Mouse (Mus musculus): Measurements from ENCODE around the gene Shprh. TPM values are rescaled to one million over a fixed set of nuclear protein-coding genes. Genes with fewer than 3 reads are reported as not detected.
"Not testable (repeated sequence)": the region's sequence is repeated elsewhere in the genome, so short reads cannot be mapped to it uniquely, and the experiment has no call there.

Shprh gene
- total RNA-seq (2021) = 26.5 and 28.9 TPM in 2 replicates
- long read RNA-seq, partial matches to known transcripts = 4 of 6 reads
- long read RNA-seq, other reads (novel, unspliced or antisense) = 1 of 6 reads

DNA sequence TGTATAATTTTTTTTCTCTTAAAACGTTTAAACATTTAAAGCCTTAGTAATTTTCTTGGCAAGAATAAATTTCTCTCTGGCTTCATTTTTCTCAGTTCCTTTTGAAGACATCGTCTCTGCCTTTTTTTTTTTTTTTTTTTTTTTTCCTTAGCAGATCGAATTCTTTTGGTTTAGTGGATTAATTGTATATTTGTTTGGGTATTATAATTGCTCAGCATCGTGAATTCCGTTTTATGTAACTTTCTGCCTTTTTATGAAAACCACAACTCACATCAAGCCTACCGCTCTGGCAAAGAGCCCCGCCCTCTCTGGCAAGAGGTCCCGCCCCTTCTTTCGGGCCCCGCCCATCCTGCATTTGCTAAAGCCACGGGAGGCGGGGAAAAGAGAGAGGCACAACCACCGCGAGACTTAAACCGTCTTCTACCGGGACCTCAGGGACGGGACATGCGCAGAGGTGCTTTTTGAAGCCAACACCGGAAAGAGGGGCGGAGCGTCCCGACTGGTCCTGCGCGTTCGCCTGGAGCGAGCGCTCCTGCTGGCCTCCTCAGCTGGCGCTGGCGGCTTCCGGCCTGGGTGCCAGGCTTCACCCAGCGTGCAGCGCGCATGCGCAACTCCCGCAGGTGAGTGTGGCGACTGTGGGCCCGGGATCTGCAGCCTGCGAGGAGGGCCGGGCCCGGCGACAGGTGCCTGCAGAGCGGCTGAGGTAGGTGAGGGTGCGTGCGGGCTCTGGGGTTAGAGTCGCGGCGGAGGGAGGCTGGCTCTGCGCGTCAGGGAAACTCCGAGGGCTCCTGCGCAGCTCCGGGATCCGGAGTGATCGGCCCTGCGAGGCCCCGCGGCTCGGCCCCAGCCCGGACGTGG, at the start of gene Shprh:
TSS of gene Shprh (plus strand) at position 544 of the 858 bp plus-strand sequence.
- peak; percentile 96 for DNase-seq

DNA sequence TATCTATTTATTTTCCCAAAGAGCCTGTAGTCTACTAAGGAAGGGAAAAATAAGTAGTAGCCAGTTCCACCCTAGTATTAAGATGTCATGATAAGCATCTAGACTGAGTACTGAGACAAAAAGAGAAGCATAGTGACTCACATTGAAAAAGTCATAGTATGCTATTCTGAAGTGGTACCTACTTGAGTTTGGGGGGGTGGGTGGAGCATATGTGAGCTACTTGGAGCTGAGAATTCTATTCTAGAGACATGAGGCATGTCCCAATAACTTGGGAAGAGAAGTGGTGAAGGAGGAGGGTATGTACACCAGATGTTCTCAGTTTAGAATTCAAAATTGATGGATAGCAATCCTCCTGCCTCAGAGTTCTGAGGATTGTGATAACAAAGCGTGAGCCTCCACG, 27.4 kb upstream of the Shprh start:
- DNase-seq = no peak

- DNase-seq = no peak
Observed at GRCm38 (mm10) chr10:11145580-11145979, 3.6 kb upstream of the Shprh start.

DNA sequence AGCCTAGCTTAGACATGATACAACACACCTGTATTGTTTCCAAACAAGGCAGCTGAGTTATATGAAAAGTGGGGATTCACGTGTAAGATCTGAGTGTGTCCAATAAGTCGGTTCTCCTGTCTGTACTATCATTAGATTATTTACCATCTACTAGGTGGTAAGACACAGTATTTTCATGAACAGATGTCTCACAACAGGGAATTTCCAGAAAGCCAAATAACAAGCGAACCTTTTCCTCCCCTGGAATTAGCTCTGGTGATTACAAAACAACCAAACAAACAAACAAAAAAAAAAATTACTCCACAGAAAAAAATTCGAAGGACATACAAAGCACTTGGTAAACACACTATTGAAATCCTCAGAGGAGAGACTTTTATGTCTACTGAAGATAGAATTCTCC, 781 bp upstream of the Shprh start:
- DNase-seq = no peak

DNA sequence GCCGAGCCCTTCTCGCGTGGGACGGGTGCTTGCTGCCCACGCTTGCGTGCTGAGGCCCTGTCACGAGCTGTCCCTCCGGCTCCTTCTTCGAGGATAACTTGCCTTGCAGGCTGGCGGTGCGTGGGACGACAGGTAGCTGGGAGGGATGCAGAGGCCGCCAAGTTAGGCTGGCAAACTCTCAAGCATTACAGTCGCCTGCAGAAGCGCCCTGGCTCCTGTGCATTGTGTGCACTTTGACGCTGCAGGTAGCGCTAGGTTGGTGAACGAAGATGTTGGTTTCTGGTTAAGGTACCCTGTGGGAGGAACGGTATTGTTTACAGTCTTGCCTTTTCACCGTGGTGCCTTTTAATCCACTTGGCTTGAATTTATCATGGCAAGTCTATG, 507 bp downstream of the Shprh start:
- DNase-seq = no peak

- DNase-seq = no peak
Observed at GRCm38 (mm10) chr10:11151644-11152043, 2.4 kb downstream of the Shprh start.

DNA sequence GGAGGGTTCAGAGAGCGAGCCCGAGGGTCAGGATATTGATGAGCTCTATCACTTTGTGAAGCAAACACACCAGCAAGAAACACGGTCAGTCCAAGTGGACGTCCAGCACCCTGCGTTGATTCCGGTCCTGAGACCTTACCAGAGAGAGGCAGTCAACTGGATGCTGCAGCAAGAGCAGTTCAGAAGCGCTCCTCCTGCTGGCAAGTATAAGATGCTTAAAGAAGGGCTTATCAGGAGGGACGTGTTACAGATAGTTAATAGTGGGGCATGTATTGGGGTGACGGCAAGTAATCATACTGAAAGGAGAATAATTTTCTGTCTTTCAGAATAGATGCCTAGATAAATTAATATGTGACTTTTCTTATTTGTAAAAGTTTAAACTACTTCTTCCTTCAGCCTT, 7.8 kb downstream of the Shprh start:
- DNase-seq = no peak

DNA sequence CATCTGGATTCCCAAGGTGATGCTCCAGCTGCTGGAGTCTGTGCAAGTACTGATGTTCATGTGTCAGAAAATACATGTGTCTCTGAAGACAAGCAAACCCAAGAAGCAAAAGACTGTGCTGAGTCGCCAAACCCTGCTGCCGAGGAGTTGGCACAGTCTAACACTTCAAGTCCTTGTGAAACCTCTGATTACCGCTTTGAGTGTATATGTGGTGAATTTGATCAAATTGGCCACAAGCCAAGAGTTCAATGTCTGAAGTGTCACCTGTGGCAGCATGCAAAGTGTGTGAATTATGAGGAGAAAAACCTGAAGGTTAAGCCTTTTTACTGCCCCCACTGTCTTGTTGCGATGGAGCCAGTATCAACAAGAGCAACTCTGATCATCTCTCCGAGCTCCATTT, 15.3 kb downstream of the Shprh start:
- no peak for DNase-seq

DNA sequence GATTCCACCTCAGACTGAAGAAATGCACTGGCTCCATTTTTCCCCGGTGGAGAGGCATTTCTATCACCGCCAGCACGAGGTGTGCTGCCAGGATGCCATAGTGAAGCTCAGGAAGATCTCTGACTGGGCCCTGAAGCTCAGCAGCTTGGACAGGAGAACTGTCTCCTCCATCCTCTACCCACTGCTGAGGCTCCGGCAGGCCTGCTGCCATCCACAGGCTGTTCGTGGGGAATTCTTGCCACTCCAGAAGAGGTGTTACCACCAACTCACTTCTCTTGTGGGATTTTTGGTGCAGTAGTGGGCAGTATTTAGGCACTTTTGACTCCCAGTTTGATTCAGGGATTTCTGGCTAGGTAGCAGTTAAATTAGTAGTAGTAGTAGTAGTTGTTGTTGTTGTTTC, 21.0 kb downstream of the Shprh start:
- no peak for DNase-seq

DNA sequence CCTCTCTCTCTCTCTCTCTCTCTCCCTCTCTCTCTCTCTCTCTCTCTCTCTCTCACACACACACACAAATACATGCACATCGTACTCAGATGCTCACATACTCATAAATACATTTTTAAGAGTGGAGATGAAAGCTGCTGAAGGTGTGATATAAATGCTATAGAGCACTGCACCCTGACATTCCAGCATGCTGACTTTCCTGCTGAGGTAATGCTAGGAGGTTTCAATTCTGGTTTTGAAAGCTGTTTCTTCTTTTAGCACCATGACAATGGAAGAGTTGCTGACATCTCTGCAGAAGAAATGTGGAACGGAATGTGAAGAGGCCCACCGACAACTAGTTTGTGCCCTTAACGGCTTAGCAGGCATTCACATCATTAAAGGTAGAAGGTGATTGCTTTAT, 22.4 kb downstream of the Shprh start:
- no peak for DNase-seq

- DNase-seq = no peak
Observed at GRCm38 (mm10) chr10:11172519-11172918, 23.3 kb downstream of the Shprh start.

DNA sequence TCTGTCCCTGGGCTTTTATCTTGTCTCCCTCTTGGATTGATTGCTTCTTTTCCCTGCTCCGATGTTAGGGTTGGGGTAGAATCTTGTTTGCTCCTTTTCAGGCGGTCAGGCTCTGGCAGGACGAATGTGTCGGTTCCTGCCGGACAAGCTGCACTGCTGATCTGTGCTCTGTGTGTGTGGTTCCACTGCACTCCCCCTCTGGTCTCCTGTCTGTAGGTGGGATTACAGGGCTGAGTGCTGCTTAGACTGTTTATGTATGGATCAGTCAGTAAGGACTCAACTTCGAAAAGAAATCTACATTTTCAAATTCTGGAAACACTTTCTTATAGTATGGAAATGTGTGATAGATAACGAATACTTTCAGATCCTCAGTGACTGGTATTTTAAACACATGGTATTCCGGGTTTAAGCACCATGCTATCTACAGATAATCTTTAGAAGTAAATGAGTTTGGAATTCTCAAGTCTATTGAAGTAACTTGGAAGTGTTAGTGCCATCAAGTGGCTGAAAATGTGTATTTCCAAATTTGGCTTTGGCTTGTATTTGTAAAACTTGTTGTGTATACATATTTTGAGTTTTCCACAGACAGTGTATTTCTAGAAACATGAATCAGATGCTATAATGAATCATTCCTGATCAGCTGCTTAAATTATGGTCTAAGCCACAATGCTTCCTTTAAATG, 26.7 kb downstream of the Shprh start:
- DNase-seq = no peak

DNA sequence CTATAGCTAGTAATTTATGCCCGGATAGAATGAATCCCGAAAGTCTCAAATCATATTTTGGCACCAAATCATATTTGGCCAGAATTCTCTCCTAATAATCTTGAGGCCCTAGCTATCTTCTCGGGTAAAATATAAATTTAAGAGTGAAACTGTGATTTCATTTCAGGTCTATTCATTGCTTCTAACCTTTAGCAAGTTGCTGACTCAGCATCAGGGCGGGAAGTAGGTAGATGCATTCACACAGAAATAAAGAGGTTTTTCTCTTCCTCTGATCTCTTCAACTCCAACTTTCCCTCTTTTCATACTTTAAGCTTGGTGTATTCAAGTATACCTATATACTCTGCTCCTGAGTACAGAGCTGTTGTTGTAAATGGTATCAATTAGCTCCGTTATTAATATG, 30.9 kb downstream of the Shprh start:
- DNase-seq = no peak

GRCm38 (mm10) chr10:11197341-11197740, 48.1 kb downstream of the Shprh start:
- DNase-seq = no peak

GRCm38 (mm10) chr10:11198346-11198745, 49.1 kb downstream of the Shprh start:
- DNase-seq = peak; percentile 13

DNA sequence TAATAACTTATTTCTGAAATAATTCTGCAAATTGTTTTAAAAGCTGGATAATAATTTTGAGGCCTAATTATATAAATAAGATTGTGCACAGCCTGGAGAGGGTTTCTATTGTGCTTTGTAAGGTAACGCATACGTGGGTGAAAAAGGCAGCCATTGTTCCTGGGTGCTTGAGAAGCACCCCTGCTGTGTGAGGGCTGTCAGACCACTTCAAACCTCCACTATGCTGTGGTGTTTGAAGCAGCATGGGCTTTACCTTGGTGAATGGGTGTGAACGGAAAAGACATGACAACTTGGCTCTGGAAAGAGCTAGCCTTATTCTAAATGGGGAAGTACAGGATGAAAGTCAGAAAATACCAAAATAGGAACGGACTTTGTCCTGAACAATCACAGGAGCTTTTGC, 50.8 kb downstream of the Shprh start:
- DNase-seq = no peak

DNA sequence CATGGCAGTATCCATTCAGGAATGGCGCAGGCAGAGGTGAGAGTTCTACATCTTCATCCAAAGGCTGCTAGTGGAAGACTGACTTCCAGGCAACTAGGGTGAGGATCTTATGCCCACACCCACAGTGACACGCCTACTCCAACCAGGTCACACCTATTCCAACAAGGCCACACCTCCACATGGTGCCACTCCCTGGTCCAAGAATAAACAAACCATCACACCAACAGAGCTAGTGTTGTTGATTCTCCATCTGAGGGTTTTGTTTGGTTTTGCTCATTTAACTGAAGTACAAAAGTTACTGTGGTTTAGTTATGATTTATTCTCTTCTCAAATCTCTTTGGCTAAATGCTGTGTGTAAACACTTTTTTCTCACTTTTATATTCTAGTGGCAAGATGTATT, 56.7 kb downstream of the Shprh start:
- not testable (repeated sequence) for DNase-seq

GRCm38 (mm10) chr10:11208670-11209069, 59.4 kb downstream of the Shprh start:
- DNase-seq = no peak

DNA sequence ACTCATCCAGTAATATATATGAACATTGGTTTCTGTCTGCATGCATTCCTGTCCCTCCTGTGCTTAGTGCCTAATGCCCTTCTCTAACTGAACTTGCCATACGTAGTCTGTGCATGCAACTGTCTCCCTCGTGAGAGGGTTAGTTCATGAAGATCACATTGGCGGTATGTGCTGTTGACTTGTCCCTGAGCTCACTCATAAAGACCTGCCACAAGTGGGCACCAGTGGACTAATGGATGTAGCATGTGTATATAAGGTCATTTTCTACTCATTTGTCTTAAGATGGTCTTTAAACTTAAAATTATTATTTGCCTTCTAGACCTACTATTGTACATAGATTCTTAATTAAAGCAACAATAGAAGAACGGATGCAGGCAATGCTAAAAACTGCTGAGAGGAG, 62.8 kb downstream of the Shprh start:
- no peak for DNase-seq

- no peak for DNase-seq
Observed at GRCm38 (mm10) chr10:11226442-11226841, 77.2 kb downstream of the Shprh start.

GRCm38 (mm10) chr10:11229545-11230178, 80.4 kb downstream of the Shprh start:
- DNase-seq = no peak

GRCm38 (mm10) chr10:11233208-11233607, 84.0 kb downstream of the Shprh start:
- no peak for DNase-seq

- not testable (repeated sequence) for DNase-seq
Observed at GRCm38 (mm10) chr10:11242988-11243387, 93.8 kb downstream of the Shprh start.

Measured in adrenal gland, postnatal 25 days (tissue).